In genomic region chr5:100711219-100711618, GRCm38 (mm10) we compare ENCODE assay signal across 26 mouse cellular contexts.
"Had no signal": no experiment of that assay in that cellular context is flagged by ENCODE, and none has a peak within 500 bp of the region (broad histone marks: within the 10 kb centered on the region; RNA-seq: fewer than 3 reads in every experiment).

No protein-coding gene starts in this region.

- ATAC-seq: hindbrain, embryonic 16.5 days; inflammation-experienced regulatory T-cells, adult 6 months; intestine, embryonic 15.5 days; intestine, postnatal 0 days; liver, embryonic 12.5 days had no signal

- H3K9ac ChIP-seq: heart, embryonic 12.5 days; hindbrain, embryonic 12.5 days; hindbrain, embryonic 14.5 days; intestine, embryonic 15.5 days; limb, embryonic 12.5 days; liver, embryonic 12.5 days; liver, embryonic 14.5 days had no signal

- H3K4me3 ChIP-seq: gastrocnemius, adult 2 months; heart, embryonic 10.5 days; heart, embryonic 12.5 days; hindbrain, embryonic 12.5 days; intestine, embryonic 15.5 days; layer of hippocampus, adult 2 months; left cerebral cortex, adult 2 months; limb, embryonic 12.5 days; liver, embryonic 12.5 days had no signal

- H3K36me3 ChIP-seq: heart, embryonic 10.5 days; heart, embryonic 12.5 days; hindbrain, embryonic 12.5 days; intestine, embryonic 15.5 days; limb, embryonic 12.5 days; liver, embryonic 12.5 days had no signal

- H3K27me3 ChIP-seq: heart, embryonic 12.5 days; hindbrain, embryonic 12.5 days; intestine, embryonic 15.5 days; limb, embryonic 12.5 days had no signal

- H3K4me1 ChIP-seq: intestine, embryonic 15.5 days; liver, embryonic 12.5 days had no signal

- H3K27ac ChIP-seq: gastrocnemius, adult 2 months; heart, embryonic 10.5 days; hindbrain, embryonic 12.5 days; hindbrain, embryonic 14.5 days; intestine, embryonic 15.5 days; layer of hippocampus, adult 2 months; left cerebral cortex, adult 2 months; limb, embryonic 12.5 days; liver, embryonic 12.5 days; liver, embryonic 14.5 days had no signal

- H3K9me3 ChIP-seq: heart, embryonic 10.5 days; heart, embryonic 12.5 days; hindbrain, embryonic 12.5 days; intestine, embryonic 15.5 days; limb, embryonic 12.5 days; liver, embryonic 12.5 days had no signal

- DNase-seq: gastrocnemius, adult 2 months; gastrocnemius, postnatal 10 days; gastrocnemius, postnatal 25 days; heart, adult 18-20 months; heart, postnatal 14 days; heart, postnatal 36 days; kidney, adult 18-20 months; kidney, adult 8-10 months; kidney, postnatal 10 days; kidney, postnatal 25 days; kidney, postnatal 4 days; left cerebral cortex, postnatal 4 days; liver had no signal
